Mouse (Mus musculus): Measurements from ENCODE around the gene Ifi27l2a.
"Not testable (repeated sequence)": the region's sequence is repeated elsewhere in the genome, so short reads cannot be mapped to it uniquely, and the experiment has no call there.

- TF ChIP-seq ZNF384 (IDR thresholded peaks at IDR 0.05; ENCODE audit: low read depth, low read length); HCFC1 (IDR thresholded peaks at IDR 0.05; ENCODE audit: borderline replicate concordance, insufficient read depth, low read length); ZC3H11A (IDR thresholded peaks at IDR 0.05; ENCODE audit: borderline replicate concordance, low read depth, low read length): not testable (repeated sequence)
Observed at GRCm38 (mm10) chr12:103444261-103444660, 781 bp upstream of the Ifi27l2a start.
